Mouse (Mus musculus) hindbrain, embryonic 10.5 days (tissue): ENCODE results near the gene Pex6. TPM values are rescaled to one million over a fixed set of nuclear protein-coding genes. Genes with fewer than 3 reads are reported as not detected.

Experiments
- DNase-seq: peaks from one replicate; pipeline ENCODE4 v3.0.0-alpha.2; 2017; ENCODE audit warnings: low spot score
- H3K27ac ChIP-seq: fragments of 300-500 bp; sonication (generic); 2 replicates; pipeline ENCODE4 v1.5.1; 2016; ENCODE audit warnings: mild to moderate bottlenecking, moderate library complexity
- H3K27me3 ChIP-seq: fragments of 300-500 bp; sonication (generic); 2 replicates; pipeline ENCODE4 v1.6.1; 2016; ENCODE audit warnings: mild to moderate bottlenecking; ENCODE audit not compliant: poor library complexity, insufficient read depth, severe bottlenecking
- H3K36me3 ChIP-seq: fragments of 300-500 bp; sonication (generic); 2 replicates; pipeline ENCODE4 v1.6.1; 2016; ENCODE audit warnings: mild to moderate bottlenecking, moderate library complexity
- H3K4me1 ChIP-seq: fragments of 300-500 bp; sonication (generic); replicated peaks from 2 replicates; pipeline ENCODE4 v1.6.1; 2016; ENCODE audit warnings: mild to moderate bottlenecking
- H3K4me3 ChIP-seq: fragments of 300-500 bp; sonication (generic); 2 replicates; pipeline ENCODE4 v1.5.1; 2016; ENCODE audit warnings: mild to moderate bottlenecking, moderate library complexity
- H3K9me3 ChIP-seq: fragments of 300-500 bp; sonication (generic); 2 replicates; pipeline ENCODE4 v1.6.1; 2016; ENCODE audit warnings: mild to moderate bottlenecking, moderate library complexity
- WGBS: fragments of 180-500 bp; shearing (Covaris S2); methylation state at CpG from one replicate; pipeline ENCODE4 v1.1.7; 2016; 5-methylcytosine and 5-hydroxymethylcytosine counted together
- polyA plus RNA-seq: library from polyadenylated mRNA; unstranded; fragments of >200 nt; fragmentation: Nextera tagmentation; extraction: Ambion mirVana; gene quantifications from 2 replicates; pipeline ENCODE4 v1.2.1, GENCODE M21; 2016

Pex6 gene
- polyA plus RNA-seq, 1 experiment from 2014 or later: 25.7 TPM

GRCm38 (mm10) chr17:46703971-46704886 is 7.0 kb upstream of the Pex6 start:
- Histone ChIP-seq H3K4me3 (peak overlapping the region; percentile 92), H3K4me1 (peaks cover 49% of the 10 kb centered on the region), H3K27me3 (no peaks in the 10 kb centered on the region), H3K27ac (peak overlapping the region; percentile 95), H3K36me3 (peaks cover 30% of the 10 kb centered on the region), H3K9me3 (no peaks in the 10 kb centered on the region)
- DNase-seq: peak; percentile 31
- whole genome bisulfite sequencing: 5% methylated on average over 40 of the region's 41 CpGs

- WGBS: 2% methylated on average over 48 of the region's 48 CpGs
- peaks cover 49% of the 10 kb centered on the region for H3K4me1 ChIP-seq
- peak; percentile 97 for DNase-seq
- H3K27ac ChIP-seq: peak within 1 kb of the TSS; percentile 95
- H3K27me3 ChIP-seq: no peaks in the 10 kb centered on the region
- H3K9me3 ChIP-seq: no peaks in the 10 kb centered on the region
- H3K4me3 ChIP-seq: peak within 1 kb of the TSS; percentile 92
- peaks cover 20% of the 10 kb centered on the region for H3K36me3 ChIP-seq
Observed at GRCm38 (mm10) chr17:46704887-46705835, 6.1 kb upstream of the Pex6 start, which contains the start of gene Ppp2r5d. Gene Ppp2r5d, minus strand, starts transcription at chr17:46705111.

- 92% methylated on average over 14 of the region's 14 CpGs for WGBS
- DNase-seq: no peak
- H3K4me1 ChIP-seq: peaks cover 55% of the 10 kb centered on the region
- H3K4me3 ChIP-seq: peak overlapping the region; percentile 21
- H3K27ac ChIP-seq: peak overlapping the region; percentile 16; the same call in 1 of the 2 replicates
- no peaks in the 10 kb centered on the region for H3K9me3 ChIP-seq
- peaks cover 7% of the 10 kb centered on the region for H3K36me3 ChIP-seq
- no peaks in the 10 kb centered on the region for H3K27me3 ChIP-seq
Observed at GRCm38 (mm10) chr17:46706375-46707089, 4.7 kb upstream of the Pex6 start.

GRCm38 (mm10) chr17:46711612-46712271 is 479 bp downstream of the Pex6 start:
- 1% methylated on average over 76 of the region's 76 CpGs for WGBS

GRCm38 (mm10) chr17:46712442-46712841 is 1.2 kb downstream of the Pex6 start:
- 76% methylated on average over 7 of the region's 7 CpGs for WGBS
- DNase-seq: no peak
- Histone ChIP-seq H3K27ac (0 out of 2 replicates have a peak overlapping the region, but pooled peaks have one; percentile 89), H3K4me3 (peak overlapping the region; percentile 100), H3K36me3 (peaks cover 42% of the 10 kb centered on the region), H3K4me1 (peaks cover 32% of the 10 kb centered on the region), H3K27me3 (no peaks in the 10 kb centered on the region), H3K9me3 (no peaks in the 10 kb centered on the region)

More at GRCm38 (mm10) chr17:46711612-46712271, 479 bp downstream of the Pex6 start:
- H3K36me3 ChIP-seq: peaks cover 38% of the 10 kb centered on the region
- H3K4me1 ChIP-seq: peaks cover 33% of the 10 kb centered on the region
- no peak for DNase-seq
- H3K27me3 ChIP-seq: no peaks in the 10 kb centered on the region
- H3K27ac ChIP-seq: peak overlapping the region; percentile 89
- H3K9me3 ChIP-seq: no peaks in the 10 kb centered on the region
- H3K4me3 ChIP-seq: peak overlapping the region; percentile 100

- peaks cover 46% of the 10 kb centered on the region for H3K36me3 ChIP-seq
- 92% methylated on average over 9 of the region's 9 CpGs for WGBS
- peaks cover 32% of the 10 kb centered on the region for H3K4me1 ChIP-seq
- H3K4me3 ChIP-seq: no peak overlapping the region
- no peak for DNase-seq
- no peak overlapping the region for H3K27ac ChIP-seq
- H3K27me3 ChIP-seq: no peaks in the 10 kb centered on the region
- H3K9me3 ChIP-seq: no peaks in the 10 kb centered on the region
Observed at GRCm38 (mm10) chr17:46713849-46714248, 2.6 kb downstream of the Pex6 start.

GRCm38 (mm10) chr17:46714756-46715481 is 3.7 kb downstream of the Pex6 start:
- 93% methylated on average over 11 of the region's 11 CpGs for WGBS
- no peak overlapping the region for H3K4me3 ChIP-seq
- no peak overlapping the region for H3K27ac ChIP-seq
- no peaks in the 10 kb centered on the region for H3K9me3 ChIP-seq
- DNase-seq: no peak
- H3K27me3 ChIP-seq: no peaks in the 10 kb centered on the region
- peaks cover 32% of the 10 kb centered on the region for H3K4me1 ChIP-seq
- H3K36me3 ChIP-seq: peaks cover 46% of the 10 kb centered on the region

GRCm38 (mm10) chr17:46721077-46721476 is 9.8 kb downstream of the Pex6 start:
- Histone ChIP-seq H3K9me3 (no peaks in the 10 kb centered on the region), H3K27me3 (no peaks in the 10 kb centered on the region), H3K27ac (no peak overlapping the region), H3K36me3 (peaks cover 72% of the 10 kb centered on the region), H3K4me3 (no peak overlapping the region), H3K4me1 (0 out of 2 replicates have a peak, but pooled peaks cover 8% of the 10 kb centered on the region)
- DNase-seq: no peak
- WGBS: 91% methylated on average over 7 of the region's 7 CpGs

GRCm38 (mm10) chr17:46724477-46725084 is 13.3 kb downstream of the Pex6 start:
- no peaks in the 10 kb centered on the region for H3K9me3 ChIP-seq
- H3K27me3 ChIP-seq: peaks cover 19% of the 10 kb centered on the region
- DNase-seq: no peak
- H3K4me1 ChIP-seq: peaks cover 15% of the 10 kb centered on the region
- no peak overlapping the region for H3K27ac ChIP-seq
- peaks cover 62% of the 10 kb centered on the region for H3K36me3 ChIP-seq
- WGBS: 77% methylated on average over 20 of the region's 20 CpGs
- no peak overlapping the region; the same call in 1 of the 2 replicates for H3K4me3 ChIP-seq

GRCm38 (mm10) chr17:46725273-46725672 is 14.0 kb downstream of the Pex6 start:
- peaks cover 22% of the 10 kb centered on the region for H3K27me3 ChIP-seq
- peaks cover 15% of the 10 kb centered on the region for H3K4me1 ChIP-seq
- no peaks in the 10 kb centered on the region for H3K9me3 ChIP-seq
- peak overlapping the region; percentile 13; the same call in 1 of the 2 replicates for H3K4me3 ChIP-seq
- DNase-seq: peak; percentile 48
- 48% methylated on average over 9 of the region's 9 CpGs for WGBS
- peaks cover 58% of the 10 kb centered on the region for H3K36me3 ChIP-seq
- H3K27ac ChIP-seq: peak overlapping the region; percentile 3; the same call in 1 of the 2 replicates
